Mouse (Mus musculus): Measurements from ENCODE around the gene Erc2. TPM values are rescaled to one million over a fixed set of nuclear protein-coding genes. Genes with fewer than 3 reads are reported as not detected.

Gene Erc2
- polyA plus RNA-seq, 1 experiment from 2014 or later = 9.2 TPM

DNA sequence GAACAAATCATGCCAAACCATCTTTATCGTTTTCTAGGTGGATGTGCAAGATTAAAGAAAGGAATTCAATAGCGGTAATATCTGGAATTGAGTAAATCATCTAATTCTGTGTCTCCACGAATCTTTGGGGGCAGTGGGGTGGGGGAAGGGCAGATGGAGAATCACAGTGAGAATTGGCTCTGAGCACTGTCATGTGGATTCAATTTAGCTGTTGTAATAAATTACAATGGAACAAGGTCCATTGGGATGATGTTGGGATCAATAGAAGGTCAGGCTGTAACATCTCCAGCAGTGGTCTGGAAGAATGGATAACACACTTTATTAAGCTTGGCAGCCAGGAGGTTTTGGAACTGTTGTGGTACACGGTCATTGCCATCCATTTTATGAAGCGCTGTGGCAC, 363.0 kb downstream of the Erc2 start:
- no peaks in the 10 kb centered on the region for H3K27me3 ChIP-seq
- 46% methylated on average over 5 of the region's 5 CpGs for WGBS
- no peak for ATAC-seq (ENCODE audit: low FRiP score, low read depth)
- H3K36me3 ChIP-seq = no peaks in the 10 kb centered on the region
- no peak overlapping the region for H3K4me3 ChIP-seq
- H3K4me2 ChIP-seq (replicated peaks) = no peak overlapping the region
- no peak overlapping the region for H3K9ac ChIP-seq
- no peaks in the 10 kb centered on the region for H3K9me3 ChIP-seq
- no peaks in the 10 kb centered on the region for H3K4me1 ChIP-seq
- no peak overlapping the region for H3K27ac ChIP-seq

DNA sequence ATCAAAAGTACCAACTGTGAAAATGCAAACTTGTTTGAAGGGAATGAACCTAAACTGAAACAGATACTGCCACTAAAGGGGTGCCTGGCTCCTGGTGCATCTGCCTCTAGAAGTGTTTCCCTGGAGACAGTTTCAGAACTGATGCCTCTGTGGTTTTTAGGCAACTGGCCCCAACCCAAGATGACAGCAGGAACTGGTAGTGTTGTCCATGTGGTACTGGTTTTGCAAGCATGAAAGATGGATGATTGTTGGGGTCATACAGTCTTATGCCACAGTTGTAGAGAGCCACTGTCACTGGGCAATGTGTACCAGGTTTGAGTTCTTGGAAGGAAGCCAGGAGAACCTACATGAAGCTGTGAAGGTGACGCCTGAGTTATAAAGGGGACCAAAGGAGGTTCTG, 365.2 kb downstream of the Erc2 start:
- H3K27ac ChIP-seq = no peak overlapping the region
- 87% methylated on average over 1 of the region's 1 CpGs for WGBS
- H3K27me3 ChIP-seq = no peaks in the 10 kb centered on the region
- H3K4me1 ChIP-seq = no peaks in the 10 kb centered on the region; the same call in 1 of the 2 replicates
- no peaks in the 10 kb centered on the region for H3K36me3 ChIP-seq
- ATAC-seq (ENCODE audit: low FRiP score, low read depth) = no peak
- no peak overlapping the region for H3K4me2 ChIP-seq (replicated peaks)
- H3K9ac ChIP-seq = no peak overlapping the region
- no peak overlapping the region for H3K4me3 ChIP-seq
- no peaks in the 10 kb centered on the region for H3K9me3 ChIP-seq

DNA sequence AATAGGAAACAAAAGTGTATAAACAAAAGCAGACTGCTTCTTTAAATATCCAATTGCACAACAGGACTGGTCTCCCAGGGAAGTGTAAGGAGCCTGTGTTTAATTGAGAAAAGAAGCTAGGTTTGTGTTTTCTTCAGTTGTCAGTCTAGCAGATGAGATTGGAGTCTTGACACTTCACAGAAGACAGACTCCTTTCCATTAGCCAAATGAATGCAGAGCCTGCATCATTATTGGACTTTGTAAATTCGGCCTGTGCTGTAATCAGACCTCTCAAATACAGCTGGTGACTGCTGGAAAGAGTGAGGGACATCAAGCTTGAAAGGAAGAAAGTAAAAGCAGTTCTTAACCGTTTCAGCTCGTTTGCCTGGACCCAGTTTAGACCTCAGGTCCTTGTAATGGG, 376.3 kb downstream of the Erc2 start:
- 0 out of 2 replicates have a peak, but pooled peaks cover 5% of the 10 kb centered on the region for H3K27me3 ChIP-seq
- no peak overlapping the region for H3K9ac ChIP-seq
- WGBS = 11% methylated on average over 3 of the region's 3 CpGs
- no peak overlapping the region for H3K4me2 ChIP-seq (replicated peaks)
- H3K27ac ChIP-seq = no peak overlapping the region
- peaks cover 18% of the 10 kb centered on the region for H3K4me1 ChIP-seq
- H3K9me3 ChIP-seq = no peaks in the 10 kb centered on the region
- no peak overlapping the region for H3K4me3 ChIP-seq
- H3K36me3 ChIP-seq = no peaks in the 10 kb centered on the region
- ATAC-seq (ENCODE audit: low FRiP score, low read depth) = no peak

DNA sequence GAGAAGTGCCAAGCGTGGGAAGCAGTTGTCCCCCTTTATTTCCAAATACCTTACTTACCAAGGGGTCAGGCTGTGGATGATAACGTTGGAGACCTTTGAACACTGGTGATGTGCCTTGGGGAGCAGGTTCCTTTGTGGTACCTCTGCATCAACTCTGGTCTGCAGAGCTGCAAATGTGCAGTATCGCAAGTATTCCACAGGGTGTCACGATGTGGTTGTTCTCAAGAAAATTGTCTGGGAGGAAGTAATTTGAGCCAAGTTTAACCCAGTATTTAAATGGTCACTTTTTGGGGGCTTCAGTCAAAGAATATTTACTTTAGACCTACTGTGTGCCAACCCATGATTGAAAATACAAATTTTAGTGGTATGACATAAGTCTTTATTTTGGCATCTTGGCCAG, 381.8 kb downstream of the Erc2 start:
- no peak overlapping the region for H3K4me2 ChIP-seq (replicated peaks)
- no peaks in the 10 kb centered on the region for H3K36me3 ChIP-seq
- H3K9ac ChIP-seq = no peak overlapping the region
- ATAC-seq (ENCODE audit: low FRiP score, low read depth) = no peak
- H3K4me3 ChIP-seq = no peak overlapping the region
- H3K27ac ChIP-seq = no peak overlapping the region
- H3K4me1 ChIP-seq = peaks cover 9% of the 10 kb centered on the region; the same call in 1 of the 2 replicates
- no peaks in the 10 kb centered on the region for H3K27me3 ChIP-seq
- H3K9me3 ChIP-seq = no peaks in the 10 kb centered on the region
- 35% methylated on average over 4 of the region's 4 CpGs for WGBS

DNA sequence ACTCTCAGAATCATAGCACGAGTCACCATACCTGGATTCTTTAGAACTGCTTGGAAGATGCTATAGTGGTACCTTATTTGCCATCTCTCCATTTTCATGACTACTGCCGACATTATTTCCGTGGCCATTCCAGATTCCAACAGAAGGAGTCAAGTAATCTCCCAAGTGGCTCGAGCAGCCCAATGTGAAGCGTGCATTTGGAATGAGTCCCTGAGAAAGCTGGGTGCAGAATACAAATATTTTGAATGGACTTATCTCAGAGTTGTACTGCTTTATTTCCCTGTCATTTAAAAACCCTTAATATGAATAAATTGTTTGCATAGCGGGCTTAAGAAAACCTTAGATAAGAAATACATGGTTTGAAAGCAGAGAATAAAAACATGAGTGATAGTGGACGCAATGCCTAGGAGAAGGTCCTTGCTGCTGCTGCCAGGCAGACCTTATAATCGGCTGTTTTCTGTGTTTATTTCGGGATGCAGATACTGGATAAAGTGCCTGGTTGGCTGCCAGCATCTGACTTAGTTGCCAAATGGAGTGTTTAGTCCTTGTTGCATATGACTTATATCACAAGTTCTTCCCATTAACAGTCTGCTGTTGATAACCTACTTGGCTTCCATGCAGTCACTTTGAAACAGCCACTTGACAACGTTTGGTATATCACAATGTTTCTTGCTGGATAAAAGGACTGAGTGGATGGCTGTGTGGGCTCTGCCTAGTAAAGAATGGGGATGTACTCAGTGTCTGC, 388.5 kb downstream of the Erc2 start:
- Histone ChIP-seq H3K9ac (no peak overlapping the region), H3K4me2 (replicated peaks) (no peak overlapping the region), H3K9me3 (no peaks in the 10 kb centered on the region), H3K27me3 (no peaks in the 10 kb centered on the region), H3K27ac (no peak overlapping the region), H3K4me3 (no peak overlapping the region), H3K36me3 (no peaks in the 10 kb centered on the region), H3K4me1 (peaks cover 5% of the 10 kb centered on the region; the same call in 1 of the 2 replicates)
- WGBS = 85% methylated on average over 10 of the region's 10 CpGs
- ATAC-seq (ENCODE audit: low FRiP score, low read depth) = no peak

DNA sequence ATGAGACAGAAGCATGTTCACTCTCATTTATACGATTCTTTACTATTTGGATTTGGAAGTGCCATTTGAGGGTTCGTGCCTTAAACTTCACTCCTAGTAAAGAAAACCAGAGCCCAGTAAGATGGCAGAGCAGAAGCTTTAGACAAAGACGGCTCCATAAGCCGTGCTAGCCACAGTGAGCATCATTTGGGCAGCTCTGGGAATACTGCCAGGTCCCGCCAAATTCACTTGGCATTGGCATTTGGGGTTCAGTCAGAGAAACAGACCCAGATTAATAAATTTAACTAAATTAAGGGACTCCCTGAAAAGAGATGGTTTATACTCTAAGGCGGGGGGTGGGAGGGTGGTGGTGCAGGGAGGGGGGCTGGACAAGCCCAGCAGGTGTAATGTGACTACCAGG, 401.0 kb downstream of the Erc2 start:
- no peak overlapping the region for H3K4me3 ChIP-seq
- H3K9me3 ChIP-seq = no peaks in the 10 kb centered on the region
- H3K36me3 ChIP-seq = no peaks in the 10 kb centered on the region
- no peak overlapping the region for H3K9ac ChIP-seq
- H3K4me2 ChIP-seq (replicated peaks) = no peak overlapping the region
- no peak overlapping the region for H3K27ac ChIP-seq
- WGBS = 76% methylated on average over 6 of the region's 6 CpGs
- ATAC-seq (ENCODE audit: low FRiP score, low read depth) = no peak
- no peaks in the 10 kb centered on the region for H3K27me3 ChIP-seq
- no peaks in the 10 kb centered on the region for H3K4me1 ChIP-seq

DNA sequence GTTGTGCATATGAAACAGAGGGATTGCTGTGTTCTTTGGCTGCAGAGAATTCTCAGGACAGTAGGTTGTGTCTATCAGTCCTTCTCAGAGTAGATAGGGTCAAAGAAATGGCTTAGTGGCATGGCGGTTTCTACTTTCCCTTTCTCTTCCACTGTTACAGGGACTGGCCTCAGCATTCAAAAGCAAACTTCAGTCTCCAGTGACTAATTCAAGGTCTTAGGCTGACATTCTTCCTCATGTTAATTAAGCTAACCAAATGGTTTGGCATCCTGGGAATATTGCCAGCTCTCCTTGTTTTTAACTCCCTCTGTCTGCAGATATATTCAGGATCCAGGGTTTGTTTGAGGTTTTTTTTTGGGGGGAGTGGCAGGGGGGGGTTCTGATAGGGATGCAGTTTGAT, 408.6 kb downstream of the Erc2 start:
- no peaks in the 10 kb centered on the region for H3K4me1 ChIP-seq
- no peak for ATAC-seq (ENCODE audit: low FRiP score, low read depth)
- no peak overlapping the region for H3K9ac ChIP-seq
- H3K9me3 ChIP-seq = no peaks in the 10 kb centered on the region
- no peak overlapping the region for H3K27ac ChIP-seq
- WGBS = 77% methylated on average over 1 of the region's 1 CpGs
- H3K4me3 ChIP-seq = no peak overlapping the region
- no peaks in the 10 kb centered on the region for H3K27me3 ChIP-seq
- no peak overlapping the region for H3K4me2 ChIP-seq (replicated peaks)
- no peaks in the 10 kb centered on the region for H3K36me3 ChIP-seq

DNA sequence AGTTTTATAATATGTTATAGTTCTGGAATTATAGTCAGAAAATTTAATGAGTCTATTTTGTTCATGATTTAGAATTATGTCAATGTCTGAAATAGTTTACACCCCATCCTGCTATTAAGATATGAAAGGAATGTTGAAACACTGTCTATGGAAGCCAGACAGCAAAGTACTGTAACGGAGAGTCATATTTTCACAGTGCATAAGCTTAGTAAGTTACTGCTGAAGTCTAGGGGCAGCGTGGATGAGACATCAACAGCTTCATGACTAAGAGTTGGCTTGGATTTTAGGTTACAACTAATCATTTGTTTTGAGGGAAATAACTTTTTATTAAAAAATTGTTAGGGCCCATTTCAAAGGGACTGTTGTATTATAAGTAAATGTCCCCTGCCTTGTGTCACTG, 412.8 kb downstream of the Erc2 start:
- H3K9me3 ChIP-seq = no peaks in the 10 kb centered on the region
- H3K4me3 ChIP-seq = no peak overlapping the region
- no peaks in the 10 kb centered on the region for H3K27me3 ChIP-seq
- no peak overlapping the region for H3K9ac ChIP-seq
- ATAC-seq (ENCODE audit: low FRiP score, low read depth) = no peak
- H3K4me1 ChIP-seq = no peaks in the 10 kb centered on the region
- no peaks in the 10 kb centered on the region for H3K36me3 ChIP-seq
- 63% methylated on average over 2 of the region's 2 CpGs for WGBS
- H3K27ac ChIP-seq = no peak overlapping the region
- no peak overlapping the region for H3K4me2 ChIP-seq (replicated peaks)

DNA sequence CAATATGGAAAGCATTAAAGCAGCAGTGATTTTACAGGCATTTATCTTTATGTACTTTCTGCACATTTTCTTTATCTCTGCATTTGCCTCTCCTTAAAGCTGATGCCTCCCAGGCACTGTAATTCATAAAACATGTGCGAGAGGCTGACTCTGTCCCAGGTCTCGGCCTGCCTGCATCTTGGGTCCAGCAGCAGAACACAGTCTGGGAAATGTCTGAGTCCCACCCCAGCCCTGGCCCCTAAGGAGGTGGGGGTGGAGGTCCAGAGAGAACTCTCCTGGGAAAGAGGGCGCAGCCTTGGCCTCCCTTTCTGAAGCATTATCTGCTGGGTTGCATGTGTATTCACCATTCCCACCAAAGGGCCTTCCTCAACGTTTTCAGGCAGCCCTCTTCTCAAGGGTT, 420.9 kb downstream of the Erc2 start:
- WGBS = 25% methylated on average over 4 of the region's 4 CpGs

DNA sequence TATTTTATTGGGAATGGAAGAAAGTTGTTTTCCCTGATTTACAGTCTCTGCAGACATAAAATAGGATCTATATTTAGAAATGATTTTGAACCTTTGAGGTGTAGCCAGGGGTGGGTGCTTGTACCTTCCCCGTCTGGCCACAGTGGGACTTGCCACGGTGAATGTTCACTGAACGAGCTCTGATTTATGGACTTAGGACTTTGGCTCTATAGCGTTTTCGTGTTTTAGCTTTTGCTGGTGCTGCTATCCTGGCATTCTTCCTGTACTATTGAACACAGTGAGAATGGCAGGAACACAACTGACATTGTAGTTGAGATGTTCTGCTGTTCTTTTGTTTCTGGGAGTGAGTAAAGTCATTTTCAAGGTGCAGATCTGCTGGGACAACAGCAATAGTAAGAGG, 429.4 kb downstream of the Erc2 start:
- Histone ChIP-seq H3K9me3 (no peaks in the 10 kb centered on the region), H3K4me1 (peaks cover 28% of the 10 kb centered on the region), H3K27me3 (peaks cover 12% of the 10 kb centered on the region), H3K9ac (no peak overlapping the region), H3K4me2 (replicated peaks) (no peak overlapping the region), H3K27ac (no peak overlapping the region), H3K4me3 (no peak overlapping the region), H3K36me3 (no peaks in the 10 kb centered on the region)
- no peak for ATAC-seq (ENCODE audit: low FRiP score, low read depth)
- WGBS = 40% methylated on average over 5 of the region's 5 CpGs

More for the DNA sequence above, 420.9 kb downstream of the Erc2 start:
- no peaks in the 10 kb centered on the region for H3K27me3 ChIP-seq
- no peaks in the 10 kb centered on the region for H3K36me3 ChIP-seq
- H3K27ac ChIP-seq = no peak overlapping the region
- no peak for ATAC-seq (ENCODE audit: low FRiP score, low read depth)
- no peaks in the 10 kb centered on the region for H3K9me3 ChIP-seq
- no peak overlapping the region for H3K4me2 ChIP-seq (replicated peaks)
- peaks cover 7% of the 10 kb centered on the region for H3K4me1 ChIP-seq
- no peak overlapping the region for H3K9ac ChIP-seq
- H3K4me3 ChIP-seq = no peak overlapping the region

DNA sequence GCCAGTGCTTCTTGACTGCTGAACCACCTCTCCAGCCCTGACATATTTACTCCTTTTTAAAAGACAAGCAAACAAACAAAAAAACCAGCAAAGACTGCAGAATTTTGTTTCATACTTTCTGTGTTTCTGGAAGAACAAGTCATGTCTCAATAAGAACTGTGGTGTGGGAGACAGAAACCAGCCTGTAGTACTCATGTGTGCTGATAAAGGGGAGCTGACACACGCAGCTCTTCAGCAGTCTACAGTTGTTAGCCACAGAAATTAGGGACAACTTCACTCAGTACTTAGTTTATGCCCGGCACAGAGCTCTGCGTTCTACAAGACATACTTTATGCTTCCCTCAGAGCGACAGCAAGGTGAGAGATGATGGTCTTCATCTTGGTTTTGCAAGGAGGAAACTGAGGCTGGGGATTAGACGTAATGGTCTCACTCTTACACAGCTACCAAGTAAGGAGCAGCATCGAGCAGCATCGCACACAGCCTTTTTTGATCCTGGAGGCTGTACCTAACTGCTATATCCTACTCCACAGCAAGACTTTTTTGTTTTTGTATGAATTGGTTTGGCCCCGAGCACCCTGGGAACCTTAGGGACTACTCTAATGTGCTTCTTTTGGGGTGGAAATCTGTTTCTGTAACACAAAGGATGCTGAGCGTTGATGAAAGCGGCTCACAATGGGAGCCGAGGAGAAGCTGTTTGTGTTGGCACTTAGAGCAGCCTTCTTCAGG, 435.1 kb downstream of the Erc2 start:
- Histone ChIP-seq H3K9ac (no peak overlapping the region), H3K4me3 (no peak overlapping the region), H3K4me2 (replicated peaks) (no peak overlapping the region), H3K4me1 (peaks cover 37% of the 10 kb centered on the region), H3K27me3 (peaks cover 44% of the 10 kb centered on the region), H3K27ac (no peak overlapping the region), H3K9me3 (no peaks in the 10 kb centered on the region), H3K36me3 (no peaks in the 10 kb centered on the region)
- 59% methylated on average over 11 of the region's 11 CpGs for WGBS
- ATAC-seq (ENCODE audit: low FRiP score, low read depth) = no peak

DNA sequence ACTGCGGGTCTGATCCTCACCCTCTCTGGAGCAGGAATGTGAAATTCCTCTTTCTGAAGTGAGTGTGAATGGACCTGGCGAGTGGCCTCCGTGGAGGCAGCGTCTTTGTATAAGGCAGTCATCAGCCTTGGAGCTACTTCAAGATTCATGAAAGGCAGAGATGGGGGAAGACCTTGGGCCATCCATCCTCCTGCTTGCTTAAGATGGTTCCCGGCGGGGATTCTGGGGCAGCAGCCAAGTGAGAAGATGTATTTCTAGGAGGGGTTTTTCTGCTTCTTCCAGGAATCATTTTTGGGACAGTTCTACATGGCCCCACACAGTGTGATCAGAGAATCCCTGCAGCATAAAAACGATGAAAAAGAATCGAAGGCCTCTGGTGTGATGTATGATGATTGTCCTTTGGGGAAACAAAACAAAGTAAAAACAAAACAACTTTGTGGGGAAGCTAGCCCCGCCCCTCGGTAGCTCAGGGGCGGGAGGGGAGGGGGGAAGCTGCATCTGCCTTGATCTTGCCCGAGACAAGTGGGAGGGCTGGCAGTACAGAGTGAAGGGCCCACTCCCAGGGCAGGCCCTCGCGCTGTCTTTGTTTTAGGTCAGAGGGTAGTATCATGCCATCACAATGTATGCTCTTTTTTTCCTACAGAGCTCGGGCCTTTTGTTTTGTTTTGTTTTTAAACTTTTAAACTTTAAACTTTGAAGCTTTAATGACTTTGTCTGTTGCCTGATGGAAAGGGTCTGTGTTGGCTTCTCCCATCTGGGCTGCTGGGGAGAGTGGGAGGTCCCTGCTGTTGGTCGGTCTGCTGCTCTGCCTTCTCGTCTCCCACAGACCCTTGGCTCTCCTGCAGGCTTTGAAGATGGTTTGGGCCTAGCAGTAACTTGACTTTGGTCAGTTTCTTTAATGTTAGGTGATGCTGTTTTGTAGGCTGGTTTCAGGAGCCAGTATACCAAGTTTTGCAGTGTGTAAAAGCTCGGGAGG, 435.9 kb downstream of the Erc2 start:
- no peaks in the 10 kb centered on the region for H3K36me3 ChIP-seq
- WGBS = 21% methylated on average over 18 of the region's 18 CpGs
- no peak overlapping the region for H3K4me2 ChIP-seq (replicated peaks)
- H3K9ac ChIP-seq = no peak overlapping the region
- H3K27me3 ChIP-seq = peaks cover 51% of the 10 kb centered on the region
- no peak; the same call in 1 of the 2 replicates for ATAC-seq (ENCODE audit: low FRiP score, low read depth)
- no peak overlapping the region for H3K4me3 ChIP-seq
- no peaks in the 10 kb centered on the region for H3K9me3 ChIP-seq
- H3K27ac ChIP-seq = no peak overlapping the region
- H3K4me1 ChIP-seq = peaks cover 39% of the 10 kb centered on the region

Data from limb, embryonic 13.5 days (tissue).